Mouse (Mus musculus): ENCODE measurements around the gene Rere. TPM values are rescaled to one million over a fixed set of nuclear protein-coding genes. Genes with fewer than 3 reads are reported as not detected.

Gene Rere
- total RNA-seq, 2 experiments from 2014 or later: 13.8 to 49.5 TPM

- ATAC-seq (replicated peaks; ENCODE audit: poor library complexity): peak; percentile 46
Measured at GRCm38 (mm10) chr4:150340796-150341525, 59.5 kb downstream of the Rere start.

DNA sequence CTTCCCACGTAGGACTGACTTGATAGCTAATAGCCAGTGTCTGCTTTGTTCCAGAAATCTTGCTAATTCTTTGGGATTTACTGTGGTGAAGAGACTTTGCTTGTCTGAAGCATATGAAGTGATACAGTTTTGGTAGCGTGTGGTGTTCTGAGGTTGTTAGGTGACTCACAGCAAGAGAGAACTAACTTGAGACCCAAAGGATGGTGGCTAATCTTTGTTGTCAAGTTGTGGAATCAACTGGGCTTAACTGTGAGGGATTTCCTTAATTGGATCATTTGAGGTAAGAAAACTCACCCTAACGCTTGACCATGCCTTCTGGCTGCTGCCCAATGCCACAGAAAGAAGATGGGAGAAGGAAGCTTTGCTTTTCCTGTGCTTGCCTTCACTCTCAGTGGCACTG, 63.1 kb downstream of the Rere start:
- no peak for ATAC-seq (replicated peaks; ENCODE audit: poor library complexity)

GRCm38 (mm10) chr4:150346651-150347386, 65.4 kb downstream of the Rere start:
- ATAC-seq (replicated peaks; ENCODE audit: poor library complexity): no peak

DNA sequence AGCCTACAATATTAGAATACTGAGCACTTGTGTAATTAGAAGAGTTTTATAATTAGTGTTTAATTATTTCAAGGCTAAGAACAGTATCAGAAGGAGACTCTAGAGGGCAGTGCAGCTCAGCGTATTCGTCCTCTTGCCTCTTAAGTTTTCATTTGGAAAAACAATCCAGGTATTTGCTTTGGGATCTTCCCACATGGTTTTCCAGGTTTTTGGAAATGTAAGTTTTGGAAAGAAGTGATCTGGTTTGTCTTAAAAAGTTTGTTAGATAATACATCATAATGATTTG, 65.9 kb downstream of the Rere start:
- ATAC-seq (replicated peaks; ENCODE audit: poor library complexity): peak; percentile 72

DNA sequence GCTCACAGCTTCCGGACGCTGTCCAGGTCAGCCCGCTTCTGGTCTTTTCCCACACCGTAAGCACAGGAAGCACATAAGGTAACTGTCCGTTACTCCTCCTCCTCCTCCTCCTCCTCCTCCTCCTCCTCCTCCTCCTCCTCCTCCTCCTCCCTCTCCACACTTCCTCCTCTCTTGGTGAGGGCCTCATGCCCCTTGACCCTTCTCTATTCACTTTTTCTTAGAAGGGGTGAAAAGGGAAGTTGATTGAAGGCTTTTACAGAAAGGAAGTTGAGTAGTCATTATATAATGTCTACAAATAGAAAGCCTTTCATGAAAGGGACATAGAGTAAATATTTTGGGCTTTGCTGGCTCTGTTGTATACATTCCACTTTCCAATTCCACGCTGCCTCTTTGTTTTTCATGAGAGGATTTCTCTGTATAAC, 68.2 kb downstream of the Rere start:
- ATAC-seq (replicated peaks; ENCODE audit: poor library complexity): peak; percentile 76

GRCm38 (mm10) chr4:150351419-150352075, 70.1 kb downstream of the Rere start:
- ATAC-seq (replicated peaks; ENCODE audit: poor library complexity): no peak

DNA sequence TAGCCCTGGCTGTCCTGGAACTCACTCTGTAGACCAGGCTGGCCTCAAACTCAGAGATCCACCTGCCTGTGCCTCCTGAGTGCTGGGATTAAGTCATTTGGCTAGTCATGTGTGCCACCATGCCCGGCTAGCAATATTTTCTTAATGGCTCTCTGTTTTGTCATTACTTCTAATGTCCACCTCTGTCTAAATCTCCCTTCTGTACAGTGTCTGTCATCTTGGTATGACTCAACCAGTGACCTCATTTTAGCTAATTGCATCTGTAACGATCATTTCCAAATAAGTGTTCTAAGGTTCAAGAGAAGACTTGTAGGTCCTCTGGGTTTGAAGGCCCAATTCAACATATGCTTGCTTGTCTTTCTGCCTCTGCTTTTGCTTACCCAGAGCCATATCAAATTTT, 71.3 kb downstream of the Rere start:
- ATAC-seq (replicated peaks; ENCODE audit: poor library complexity): no peak

DNA sequence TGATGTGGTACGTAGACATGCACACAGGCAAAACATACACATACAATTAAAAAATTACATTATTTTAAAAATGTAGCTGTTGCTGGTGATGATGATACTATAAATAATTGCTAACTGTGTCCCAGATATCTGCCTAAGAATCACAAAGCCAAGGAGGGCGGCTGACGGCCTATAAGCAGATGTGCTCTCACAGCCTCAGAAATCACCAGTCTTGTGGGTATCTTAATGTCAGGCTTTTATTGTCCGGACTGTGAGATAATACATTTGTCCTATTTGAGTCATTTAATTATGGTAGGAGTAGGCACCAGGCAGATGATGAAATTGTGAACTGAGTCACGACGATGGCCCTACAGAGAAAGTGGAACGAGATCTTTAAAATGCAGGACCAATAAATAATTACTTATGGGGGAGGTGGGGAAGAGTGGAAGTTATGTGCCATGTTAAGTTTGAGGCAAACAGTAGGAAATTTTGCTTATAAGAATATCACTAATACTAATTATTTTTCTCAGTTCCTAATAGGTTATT, 72.0 kb downstream of the Rere start:
- no peak for ATAC-seq (replicated peaks; ENCODE audit: poor library complexity)

DNA sequence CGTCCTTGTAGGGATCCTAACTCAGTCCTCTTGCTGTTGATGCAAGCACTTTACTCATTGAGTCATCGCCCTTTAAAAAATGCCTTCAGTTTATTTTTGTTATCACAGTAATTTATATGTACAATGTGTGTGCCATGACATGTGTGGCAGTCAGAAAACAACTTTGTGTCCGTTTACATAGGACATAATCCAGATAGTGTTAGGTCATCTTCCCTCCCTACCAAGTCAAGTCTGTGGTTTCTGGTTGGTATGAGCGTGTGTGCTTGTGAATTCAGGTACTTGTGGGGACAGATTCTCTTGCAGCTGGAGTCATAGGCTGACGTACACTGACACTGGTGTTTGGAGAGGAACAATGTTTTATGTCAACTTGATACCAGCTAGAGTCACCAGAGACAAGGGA, 74.4 kb downstream of the Rere start:
- no peak for ATAC-seq (replicated peaks; ENCODE audit: poor library complexity)

DNA sequence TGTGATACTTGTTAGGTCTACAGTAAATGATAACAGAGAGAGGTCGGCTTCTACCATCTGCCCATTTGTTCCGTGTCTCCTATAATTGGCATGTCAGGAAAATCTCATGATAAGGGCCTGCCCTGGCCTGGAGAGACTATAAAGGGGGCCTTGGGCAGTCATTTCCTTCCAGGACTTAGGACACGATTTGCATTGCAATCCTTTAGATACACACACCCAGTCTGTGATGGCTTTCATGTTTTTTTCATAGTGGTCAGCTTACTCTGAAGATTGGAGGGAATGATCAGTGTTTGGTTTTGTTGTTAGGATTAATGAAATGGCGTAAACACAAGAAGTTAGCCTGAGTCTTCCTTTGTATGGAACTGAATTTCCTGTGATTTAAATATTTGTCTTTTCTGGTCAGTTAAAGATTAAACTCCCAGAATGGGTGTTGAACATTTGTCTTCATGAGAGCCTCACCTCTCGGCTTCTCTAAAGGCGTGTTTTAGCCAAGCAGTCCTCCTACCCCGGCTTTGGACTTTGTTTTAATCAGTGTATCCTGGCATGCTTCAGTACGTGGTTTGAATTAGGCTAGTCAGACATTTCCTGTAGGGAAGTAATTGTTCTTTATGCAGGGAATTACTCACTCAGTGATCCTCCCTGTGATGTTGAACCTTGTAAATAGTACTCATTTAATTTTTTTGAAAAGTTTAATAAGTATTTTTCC, 80.7 kb downstream of the Rere start:
- no peak for ATAC-seq (replicated peaks; ENCODE audit: poor library complexity)

GRCm38 (mm10) chr4:150362858-150363257, 81.4 kb downstream of the Rere start:
- ATAC-seq (replicated peaks; ENCODE audit: poor library complexity): no peak

GRCm38 (mm10) chr4:150364786-150365185, 83.3 kb downstream of the Rere start:
- no peak for ATAC-seq (replicated peaks; ENCODE audit: poor library complexity)

DNA sequence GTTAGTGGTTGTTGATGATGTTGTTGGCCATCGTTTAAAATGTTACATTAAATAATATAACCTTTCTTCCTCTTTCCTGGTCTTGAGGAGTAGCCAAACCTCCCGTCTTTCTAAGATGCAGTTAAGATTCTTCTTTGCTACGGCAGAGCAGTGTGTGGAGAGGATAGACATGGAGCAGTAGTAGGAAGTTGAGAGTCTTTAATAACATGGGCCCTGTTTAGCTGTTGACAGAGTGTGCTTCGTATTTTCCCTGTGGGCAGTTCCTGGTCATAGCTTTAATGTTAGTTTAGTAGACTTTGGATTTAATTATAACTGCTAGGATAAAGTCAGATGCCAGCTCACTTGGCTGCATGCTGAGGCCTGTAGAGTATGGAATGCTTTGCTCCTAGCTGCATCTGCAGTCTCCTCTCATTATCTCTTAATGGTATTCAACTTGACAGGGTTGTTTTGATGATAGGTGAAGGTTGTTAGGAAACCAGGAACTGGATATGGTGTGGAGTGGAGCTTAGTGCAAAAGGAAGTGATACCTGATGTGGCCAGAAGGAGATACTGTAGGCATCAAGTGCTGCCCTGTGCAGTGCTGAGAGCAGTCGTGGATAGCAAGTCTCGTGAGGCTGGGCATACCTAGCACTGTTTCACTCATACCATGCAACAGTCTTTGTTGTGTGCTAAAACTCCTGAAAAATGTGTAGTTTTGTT, 85.2 kb downstream of the Rere start:
- peak; percentile 97 for ATAC-seq (replicated peaks; ENCODE audit: poor library complexity)

GRCm38 (mm10) chr4:150371580-150372380, 90.3 kb downstream of the Rere start:
- ATAC-seq (replicated peaks; ENCODE audit: poor library complexity): peak; percentile 62

- ATAC-seq (replicated peaks; ENCODE audit: poor library complexity): no peak
Measured at GRCm38 (mm10) chr4:150372631-150373041, 91.2 kb downstream of the Rere start.

- ATAC-seq (replicated peaks; ENCODE audit: poor library complexity): peak; percentile 63
Measured at GRCm38 (mm10) chr4:150373111-150374109, 92.0 kb downstream of the Rere start.

DNA sequence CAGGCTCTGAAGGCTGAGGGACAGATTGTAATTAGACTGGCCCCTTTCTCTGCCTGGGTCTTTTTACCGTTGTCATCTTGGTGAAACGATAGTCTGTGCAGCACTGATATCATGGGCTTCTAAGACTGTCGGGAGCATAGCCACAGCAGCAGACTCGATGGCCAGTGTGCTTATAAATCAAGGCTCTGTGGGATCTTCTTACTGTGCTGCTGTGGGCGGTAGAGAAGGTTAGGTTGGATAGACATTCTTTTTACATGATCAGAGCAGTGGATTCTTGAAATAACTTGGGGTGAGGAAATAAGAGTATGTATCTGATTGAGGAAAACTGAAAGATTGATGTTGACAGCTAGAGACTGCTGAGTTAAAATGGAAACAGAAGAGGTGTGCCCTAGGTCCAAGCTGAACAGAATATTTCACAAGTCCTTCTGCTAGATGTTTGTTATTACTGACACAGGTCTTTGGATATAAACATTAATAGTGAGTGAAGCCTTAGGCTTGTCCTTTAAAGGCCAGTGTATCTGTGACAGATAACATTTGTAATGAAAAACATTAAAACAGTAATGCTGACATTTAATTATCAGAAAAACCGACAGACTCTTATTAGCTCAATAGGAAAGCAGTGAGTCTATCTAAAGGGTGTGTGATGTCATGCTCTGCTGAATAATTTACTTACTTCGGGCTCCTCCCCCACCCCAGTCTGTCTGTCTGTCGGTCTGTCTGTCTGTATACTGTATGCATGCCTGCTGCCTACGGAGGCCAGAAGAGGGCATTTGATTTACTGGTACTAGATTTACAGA, 93.4 kb downstream of the Rere start:
- ATAC-seq (replicated peaks; ENCODE audit: poor library complexity): 0 out of 2 replicates have a peak, but pooled peaks have one; percentile 7

Measured in megakaryocyte progenitor cell, adult 5-6 weeks (primary cell).